Mouse (Mus musculus) kidney, adult 2 months (tissue): Measurements from ENCODE around the gene Trim39.
"Not testable (repeated sequence)": the region's sequence is repeated elsewhere in the genome, so short reads cannot be mapped to it uniquely, and the experiment has no call there.

Experiments used
- CTCF ChIP-seq: fragments of 200-500 bp; conservative IDR thresholded peaks from 2 replicates; pipeline ENCODE4 v1.5.1; 2011; ENCODE audit warnings: low read depth, mild to moderate bottlenecking, control low read depth, low read length, moderate library complexity, mixed read lengths; ENCODE audit not compliant: insufficient read depth, insufficient read length
- POLR2A ChIP-seq: fragments of 200-500 bp; IDR thresholded peaks from one replicate; pipeline ENCODE4 v1.6.1; 2011; ENCODE audit warnings: low read depth, low read length, control low read depth

GRCm38 (mm10) chr17:36308855-36309254, 36.8 kb upstream of the Trim39 start:
- TF ChIP-seq CTCF: peak; percentile 65
- TF ChIP-seq POLR2A: not testable (repeated sequence)
